Mouse (Mus musculus) forebrain, embryonic 11.5 days (tissue): ENCODE data around the gene Adam17. TPM values are rescaled to one million over a fixed set of nuclear protein-coding genes. Genes with fewer than 3 reads are reported as not detected.

Experiments
- ATAC-seq: fragments of 200-750 bp; cut with Nextera tagmentation; replicated peaks from 2 replicates; pipeline ENCODE4 v1.8.0; 2017; ENCODE audit warnings: moderate TSS enrichment; ENCODE audit not compliant: low FRiP score
- DNase-seq: peaks from one replicate; pipeline ENCODE4 v3.0.0-alpha.2; 2017; ENCODE audit warnings: low spot score
- H3K27ac ChIP-seq: fragments of 300-500 bp; sonication (generic); 2 replicates; pipeline ENCODE4 v1.5.1; 2014; ENCODE audit warnings: low read depth, low read length
- H3K27me3 ChIP-seq: fragments of 300-500 bp; sonication (generic); 2 replicates; pipeline ENCODE4 v1.6.1; 2014; ENCODE audit warnings: mild to moderate bottlenecking, low read length, mixed read lengths; ENCODE audit not compliant: control insufficient read depth, insufficient read depth
- H3K36me3 ChIP-seq: fragments of 300-500 bp; sonication (generic); 2 replicates; pipeline ENCODE4 v1.6.1; 2014; ENCODE audit warnings: mild to moderate bottlenecking, low read length, moderate library complexity, mixed read lengths; ENCODE audit not compliant: control insufficient read depth, insufficient read depth
- H3K4me1 ChIP-seq: fragments of 300-500 bp; sonication (generic); replicated peaks from 2 replicates; pipeline ENCODE4 v1.6.1; 2014; ENCODE audit warnings: low read length, mixed read lengths; ENCODE audit not compliant: control insufficient read depth, insufficient read depth
- H3K4me2 ChIP-seq: fragments of 300-500 bp; sonication (generic); 2 replicates; pipeline ENCODE4 v1.6.1; 2014; ENCODE audit warnings: low read depth, mild to moderate bottlenecking, low read length, moderate library complexity, mixed read lengths; ENCODE audit not compliant: severe bottlenecking
- H3K4me3 ChIP-seq: fragments of 300-500 bp; sonication (generic); 2 replicates; pipeline ENCODE4 v1.5.1; 2014; ENCODE audit warnings: low read depth, low read length
- H3K9ac ChIP-seq: fragments of 300-500 bp; sonication (generic); 2 replicates; pipeline ENCODE4 v1.6.1; 2014; ENCODE audit warnings: low read length
- H3K9me3 ChIP-seq: fragments of 300-500 bp; sonication (generic); 2 replicates; pipeline ENCODE4 v1.6.1; 2016; ENCODE audit warnings: low read length, mixed read lengths; ENCODE audit not compliant: control insufficient read depth
- WGBS: fragments of 180-500 bp; shearing (Covaris S2); extraction: QIAGEN DNeasy Blood & Tissue Kit; methylation state at CpG from one replicate; pipeline ENCODE4 v1.1.7; 2014; 5-methylcytosine and 5-hydroxymethylcytosine counted together
- polyA plus RNA-seq: library from polyadenylated mRNA; unstranded; fragments of >200 nt; fragmentation: Nextera tagmentation; extraction: Ambion mirVana; gene quantifications from 2 replicates; pipeline ENCODE4 v1.2.1, GENCODE M21; 2014

The Adam17 gene
- 36.4 and 36.6 TPM in 2 replicates for polyA plus RNA-seq

GRCm38 (mm10) chr12:21373100-21373819 lies at the start of gene Adam17:
Gene Adam17, minus strand, starts transcription at chr12:21373632.
- 0 out of 2 replicates have a peak, but pooled peaks cover 3% of the 10 kb centered on the region for H3K4me1 ChIP-seq
- H3K9ac ChIP-seq, result peak within 1 kb of the TSS; percentile 91
- DNase-seq, result peak; percentile 97
- no peaks in the 10 kb centered on the region for H3K9me3 ChIP-seq
- peak within 1 kb of the TSS; percentile 70 for H3K4me2 ChIP-seq
- H3K27ac ChIP-seq, result peak within 1 kb of the TSS; percentile 81
- H3K27me3 ChIP-seq, result no peaks in the 10 kb centered on the region
- under 1% methylated on average over 54 of the region's 55 CpGs for WGBS
- H3K36me3 ChIP-seq, result no peaks in the 10 kb centered on the region
- ATAC-seq, result peak; percentile 98
- H3K4me3 ChIP-seq, result peak within 1 kb of the TSS; percentile 74

- H3K27ac ChIP-seq, result no peak overlapping the region
These were observed 45.2 kb upstream of the Adam17 start for GRCm38 (mm10) chr12:21418621-21419131.

GRCm38 (mm10) chr12:21418083-21418482 lies 44.7 kb upstream of the Adam17 start:
- 8% methylated on average over 10 of the region's 10 CpGs for WGBS
- Histone ChIP-seq H3K4me3 (peak overlapping the region; percentile 89), H3K4me2 (peak overlapping the region; percentile 67), H3K27ac (peak overlapping the region; percentile 100), H3K9ac (peak overlapping the region; percentile 68), H3K4me1 (no peaks in the 10 kb centered on the region), H3K9me3 (peaks cover 4% of the 10 kb centered on the region; the same call in 1 of the 2 replicates), H3K36me3 (peaks cover 11% of the 10 kb centered on the region), H3K27me3 (no peaks in the 10 kb centered on the region)
- DNase-seq, result no peak
- no peak for ATAC-seq

More at GRCm38 (mm10) chr12:21418621-21419131, 45.2 kb upstream of the Adam17 start:
- peaks cover 6% of the 10 kb centered on the region; the same call in 1 of the 2 replicates for H3K36me3 ChIP-seq
- ATAC-seq (no peak), DNase-seq (peak; percentile 57)
- no peaks in the 10 kb centered on the region for H3K27me3 ChIP-seq
- H3K9me3 ChIP-seq, result no peaks in the 10 kb centered on the region
- WGBS, result 54% methylated on average over 10 of the region's 11 CpGs
- H3K9ac ChIP-seq, result peak overlapping the region; percentile 68
- H3K4me1 ChIP-seq, result no peaks in the 10 kb centered on the region
- H3K4me2 ChIP-seq, result peak overlapping the region; percentile 67
- H3K4me3 ChIP-seq, result peak overlapping the region; percentile 89

- ATAC-seq (peak; percentile 99), DNase-seq (peak; percentile 100)
- H3K4me3 ChIP-seq, result peak within 1 kb of the TSS; percentile 89
- H3K36me3 ChIP-seq, result peaks cover 18% of the 10 kb centered on the region
- no peaks in the 10 kb centered on the region for H3K4me1 ChIP-seq
- under 1% methylated on average over 86 of the region's 103 CpGs for WGBS
- H3K27ac ChIP-seq, result peak within 1 kb of the TSS; percentile 100
- H3K9me3 ChIP-seq, result peaks cover 10% of the 10 kb centered on the region; the same call in 1 of the 2 replicates
- H3K27me3 ChIP-seq, result no peaks in the 10 kb centered on the region
- peak within 1 kb of the TSS; percentile 99 for H3K9ac ChIP-seq
- H3K4me2 ChIP-seq, result peak within 1 kb of the TSS; percentile 67
These were observed 44.0 kb upstream of the Adam17 start, which contains the start of gene Ywhaq for GRCm38 (mm10) chr12:21417100-21418070. Gene Ywhaq, minus strand, starts transcription at chr12:21417637.

GRCm38 (mm10) chr12:21416506-21416905 lies 43.1 kb upstream of the Adam17 start:
- no peaks in the 10 kb centered on the region for H3K4me1 ChIP-seq
- H3K9ac ChIP-seq, result peak overlapping the region; percentile 99
- peaks cover 27% of the 10 kb centered on the region for H3K36me3 ChIP-seq
- no peaks in the 10 kb centered on the region for H3K27me3 ChIP-seq
- peak overlapping the region; percentile 50; the same call in 1 of the 2 replicates for H3K27ac ChIP-seq
- H3K4me2 ChIP-seq, result peak overlapping the region; percentile 47
- peak overlapping the region; percentile 89 for H3K4me3 ChIP-seq
- peaks cover 16% of the 10 kb centered on the region; the same call in 1 of the 2 replicates for H3K9me3 ChIP-seq
- WGBS, result 1% methylated on average over 13 of the region's 15 CpGs
- ATAC-seq (no peak), DNase-seq (peak; percentile 67)

GRCm38 (mm10) chr12:21410620-21411019 lies 37.2 kb upstream of the Adam17 start:
- ATAC-seq (no peak), DNase-seq (no peak)
- Histone ChIP-seq H3K36me3 (peaks cover 62% of the 10 kb centered on the region), H3K4me3 (no peak overlapping the region), H3K27ac (no peak overlapping the region), H3K4me1 (no peaks in the 10 kb centered on the region), H3K4me2 (no peak overlapping the region), H3K9me3 (peaks cover 32% of the 10 kb centered on the region; the same call in 1 of the 2 replicates), H3K9ac (no peak overlapping the region), H3K27me3 (no peaks in the 10 kb centered on the region)
- 94% methylated on average over 2 of the region's 2 CpGs for WGBS

- 99% methylated on average over 3 of the region's 3 CpGs for WGBS
- no peak overlapping the region for H3K4me2 ChIP-seq
- no peak for DNase-seq
- no peak overlapping the region for H3K4me3 ChIP-seq
- H3K9ac ChIP-seq, result no peak overlapping the region
- H3K27me3 ChIP-seq, result no peaks in the 10 kb centered on the region
- H3K9me3 ChIP-seq, result peaks cover 32% of the 10 kb centered on the region; the same call in 1 of the 2 replicates
- peaks cover 62% of the 10 kb centered on the region for H3K36me3 ChIP-seq
- H3K27ac ChIP-seq, result no peak overlapping the region
- H3K4me1 ChIP-seq, result no peaks in the 10 kb centered on the region
- no peak for ATAC-seq
These were observed 36.2 kb upstream of the Adam17 start for GRCm38 (mm10) chr12:21409651-21410050.

GRCm38 (mm10) chr12:21408789-21409367 lies 35.4 kb upstream of the Adam17 start:
- Histone ChIP-seq H3K4me3 (no peak overlapping the region), H3K9ac (no peak overlapping the region), H3K27ac (no peak overlapping the region), H3K4me2 (no peak overlapping the region), H3K9me3 (peaks cover 32% of the 10 kb centered on the region; the same call in 1 of the 2 replicates), H3K27me3 (no peaks in the 10 kb centered on the region), H3K36me3 (peaks cover 57% of the 10 kb centered on the region), H3K4me1 (no peaks in the 10 kb centered on the region)
- ATAC-seq (no peak), DNase-seq (no peak)
- 95% methylated on average over 2 of the region's 2 CpGs for WGBS
